Mouse (Mus musculus) layer of hippocampus, postnatal 25 days (tissue): ENCODE measurements around the gene Dcaf12l1. TPM values are rescaled to one million over a fixed set of nuclear protein-coding genes. Genes with fewer than 3 reads are reported as not detected.
A peak's percentile ranks its signal among the peaks of the same experiment; 100 is the strongest.
"Not testable (repeated sequence)": the region's sequence is repeated elsewhere in the genome, so short reads cannot be mapped to it uniquely, and the experiment has no call there.

Source experiments
- DNase-seq, 2 experiments: peaks; one replicate each; pipeline ENCODE4 v3.0.0; 2022; ENCODE audit warnings: mixed read lengths in 2 of 2, low spot score in 1 of 2; ENCODE audit errors: extremely low spot score in 1 of 2
- total RNA-seq, 2 experiments: library from RNA; stranded (reverse); gene quantifications; 2 replicates each; pipeline ENCODE4 v1.2.3; 2021

The Dcaf12l1 gene
- total RNA-seq = 10 to 100 TPM; 39.0 to 41.7 TPM

DNA sequence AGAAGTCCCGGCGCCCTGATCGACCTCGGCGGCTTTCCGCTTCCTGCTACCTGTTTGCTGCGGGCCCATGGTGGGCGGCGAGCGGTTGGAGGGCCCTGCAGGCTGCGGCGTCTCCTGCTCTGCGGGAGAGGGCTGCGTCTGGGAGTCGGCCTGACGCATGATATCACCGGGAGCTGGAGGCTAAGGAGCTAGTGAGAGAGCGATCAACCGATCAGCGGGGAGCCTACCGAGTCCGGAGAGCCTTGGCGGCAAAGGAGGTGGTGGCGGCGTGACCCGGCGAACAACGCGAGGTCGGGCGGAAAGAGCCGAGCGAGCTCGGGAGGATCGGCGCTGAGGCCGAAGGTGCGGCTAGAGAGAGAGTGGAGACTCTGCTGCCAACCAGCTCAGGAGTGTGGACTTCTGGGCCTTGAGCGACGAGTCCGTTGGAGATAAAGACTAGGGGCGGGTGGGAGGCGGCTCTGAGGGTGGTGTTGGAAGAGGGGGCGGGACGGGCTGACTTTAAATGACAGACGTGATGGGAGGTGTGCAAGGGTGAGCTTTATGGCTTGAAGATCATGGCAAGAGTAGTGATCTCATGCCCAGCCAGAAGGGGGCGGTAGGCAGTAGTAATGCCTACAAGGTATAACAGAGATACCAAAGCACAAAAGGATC, at the start of gene Dcaf12l1:
Dcaf12l1 (minus strand) TSS at position 437 of the 651 bp plus-strand sequence.
- peak; percentile 47 to 56 for DNase-seq

DNA sequence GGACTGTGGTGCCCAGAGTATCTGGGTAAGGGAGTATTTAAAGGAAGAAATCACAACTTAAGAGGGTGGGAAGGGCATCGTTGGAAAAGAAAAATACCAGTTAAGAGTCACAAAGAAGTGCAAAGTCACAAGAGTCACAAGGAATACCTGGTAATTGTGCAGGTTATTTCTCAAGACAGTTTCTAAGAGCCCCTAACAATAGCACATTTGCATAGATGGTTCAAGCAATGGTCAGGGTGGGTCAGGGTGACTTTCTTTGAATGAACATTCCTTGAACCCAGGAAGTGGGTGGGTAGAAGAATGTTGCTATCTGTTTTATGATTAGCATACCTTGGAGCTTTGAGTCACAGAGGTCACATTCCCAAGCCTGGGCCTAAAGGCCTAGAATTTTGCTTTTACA, 19.4 kb upstream of the Dcaf12l1 start:
- DNase-seq = not testable (repeated sequence)

- DNase-seq = peak in 1 of 2 experiments; percentile 10
Observed at GRCm38 (mm10) chrX:44789036-44789760, 799 bp downstream of the Dcaf12l1 start.
